Mouse (Mus musculus) heart, embryonic 13.5 days (tissue): ENCODE data around the gene Selenom. TPM values are rescaled to one million over a fixed set of nuclear protein-coding genes. Genes with fewer than 3 reads are reported as not detected.

ENCODE experiments used
- ATAC-seq: fragments of 200-750 bp; cut with Nextera tagmentation; 2 replicates; pipeline ENCODE4 v1.8.0; 2017; ENCODE audit warnings: moderate TSS enrichment; ENCODE audit not compliant: insufficient number of reproducible peaks, low FRiP score, low TSS enrichment; ENCODE audit errors: extremely low read depth
- H3K27ac ChIP-seq: fragments of 300-500 bp; sonication (generic); replicated peaks from 2 replicates; pipeline ENCODE4 v1.5.1; 2015; ENCODE audit warnings: moderate library complexity, mild to moderate bottlenecking, inconsistent platforms
- H3K27me3 ChIP-seq: fragments of 300-500 bp; sonication (generic); replicated peaks from 2 replicates; pipeline ENCODE4 v1.6.1; 2015; ENCODE audit warnings: mild to moderate bottlenecking, inconsistent platforms
- H3K36me3 ChIP-seq: fragments of 300-500 bp; sonication (generic); 2 replicates; pipeline ENCODE4 v1.6.1; 2015; ENCODE audit warnings: mild to moderate bottlenecking, inconsistent platforms
- H3K4me1 ChIP-seq: fragments of 300-500 bp; sonication (generic); 2 replicates; pipeline ENCODE4 v1.6.1; 2015; ENCODE audit warnings: inconsistent platforms
- H3K4me2 ChIP-seq: fragments of 300-500 bp; sonication (generic); 2 replicates; pipeline ENCODE4 v1.6.1; 2015; ENCODE audit warnings: inconsistent platforms, mild to moderate bottlenecking, moderate library complexity
- H3K4me3 ChIP-seq: fragments of 300-500 bp; sonication (generic); 2 replicates; pipeline ENCODE4 v1.5.1; 2015; ENCODE audit warnings: moderate library complexity, mild to moderate bottlenecking, inconsistent platforms
- H3K9ac ChIP-seq: fragments of 300-500 bp; sonication (generic); 2 replicates; pipeline ENCODE4 v1.6.1; 2015; ENCODE audit warnings: inconsistent platforms, mild to moderate bottlenecking, moderate library complexity
- H3K9me3 ChIP-seq: fragments of 300-500 bp; sonication (generic); 2 replicates; pipeline ENCODE4 v1.6.1; 2016; ENCODE audit warnings: inconsistent platforms
- WGBS: fragments of 180-500 bp; shearing (Covaris S2); methylation state at CpG from one replicate; pipeline ENCODE4 v1.1.7; 2015; ENCODE audit warnings: mixed read lengths; 5-methylcytosine and 5-hydroxymethylcytosine counted together
- polyA plus RNA-seq: library from polyadenylated mRNA; unstranded; fragments of >200 nt; fragmentation: Nextera tagmentation; extraction: Ambion mirVana; gene quantifications from 2 replicates; pipeline ENCODE4 v1.2.1, GENCODE M21; 2015

The Selenom gene
- polyA plus RNA-seq, 1 experiment from 2014 or later: 128 TPM

GRCm38 (mm10) chr11:3495496-3495895 lies 19.0 kb upstream of the Selenom start:
- Histone ChIP-seq H3K9ac (no peak overlapping the region), H3K4me2 (no peak overlapping the region), H3K4me3 (no peak overlapping the region), H3K4me1 (peaks cover 8% of the 10 kb centered on the region; the same call in 1 of the 2 replicates), H3K9me3 (no peaks in the 10 kb centered on the region), H3K27ac (no peak overlapping the region), H3K36me3 (0 out of 2 replicates have a peak, but pooled peaks cover 3% of the 10 kb centered on the region), H3K27me3 (no peaks in the 10 kb centered on the region)
- WGBS: 82% methylated on average over 14 of the region's 14 CpGs
- ATAC-seq: no peak

GRCm38 (mm10) chr11:3496756-3497155 lies 17.7 kb upstream of the Selenom start:
- H3K36me3 ChIP-seq: 0 out of 2 replicates have a peak, but pooled peaks cover 3% of the 10 kb centered on the region
- H3K9me3 ChIP-seq: no peaks in the 10 kb centered on the region
- ATAC-seq: no peak
- peaks cover 8% of the 10 kb centered on the region; the same call in 1 of the 2 replicates for H3K4me1 ChIP-seq
- H3K27me3 ChIP-seq: no peaks in the 10 kb centered on the region; the same call in 1 of the 2 replicates
- WGBS: 48% methylated on average over 5 of the region's 5 CpGs
- H3K27ac ChIP-seq: no peak overlapping the region
- no peak overlapping the region for H3K9ac ChIP-seq
- H3K4me2 ChIP-seq: no peak overlapping the region
- H3K4me3 ChIP-seq: no peak overlapping the region

GRCm38 (mm10) chr11:3497296-3497695 lies 17.2 kb upstream of the Selenom start:
- no peak overlapping the region for H3K27ac ChIP-seq
- 84% methylated on average over 1 of the region's 1 CpGs for WGBS
- no peak overlapping the region for H3K4me3 ChIP-seq
- no peaks in the 10 kb centered on the region for H3K9me3 ChIP-seq
- H3K9ac ChIP-seq: no peak overlapping the region
- H3K4me2 ChIP-seq: no peak overlapping the region
- peaks cover 8% of the 10 kb centered on the region; the same call in 1 of the 2 replicates for H3K4me1 ChIP-seq
- 0 out of 2 replicates have a peak, but pooled peaks cover 3% of the 10 kb centered on the region for H3K36me3 ChIP-seq
- ATAC-seq: no peak
- H3K27me3 ChIP-seq: peaks cover 1% of the 10 kb centered on the region; the same call in 1 of the 2 replicates

- Histone ChIP-seq H3K4me1 (peaks cover 25% of the 10 kb centered on the region), H3K27me3 (peaks cover 9% of the 10 kb centered on the region), H3K4me3 (no peak overlapping the region), H3K9ac (no peak overlapping the region), H3K36me3 (peaks cover 7% of the 10 kb centered on the region; the same call in 1 of the 2 replicates), H3K4me2 (no peak overlapping the region), H3K27ac (no peak overlapping the region), H3K9me3 (no peaks in the 10 kb centered on the region)
- no peak for ATAC-seq
- WGBS: 67% methylated on average over 17 of the region's 17 CpGs
Observed at GRCm38 (mm10) chr11:3502057-3502456, 12.4 kb upstream of the Selenom start.

GRCm38 (mm10) chr11:3502459-3503072 lies 11.9 kb upstream of the Selenom start:
- 74% methylated on average over 18 of the region's 18 CpGs for WGBS

GRCm38 (mm10) chr11:3503755-3504693 lies 10.5 kb upstream of the Selenom start:
- Histone ChIP-seq H3K4me3 (peak overlapping the region; percentile 53), H3K4me1 (peaks cover 37% of the 10 kb centered on the region), H3K9me3 (no peaks in the 10 kb centered on the region), H3K4me2 (peak overlapping the region; percentile 65), H3K9ac (peak overlapping the region; percentile 82), H3K36me3 (peaks cover 4% of the 10 kb centered on the region; the same call in 1 of the 2 replicates), H3K27me3 (peaks cover 9% of the 10 kb centered on the region), H3K27ac (peak overlapping the region; percentile 58)
- ATAC-seq: no peak
- WGBS: 53% methylated on average over 11 of the region's 11 CpGs

More at GRCm38 (mm10) chr11:3502459-3503072, 11.9 kb upstream of the Selenom start:
- ATAC-seq: no peak
- Histone ChIP-seq H3K36me3 (peaks cover 7% of the 10 kb centered on the region; the same call in 1 of the 2 replicates), H3K4me1 (peaks cover 25% of the 10 kb centered on the region), H3K9me3 (no peaks in the 10 kb centered on the region), H3K9ac (no peak overlapping the region), H3K4me2 (no peak overlapping the region), H3K27ac (no peak overlapping the region), H3K4me3 (no peak overlapping the region), H3K27me3 (peaks cover 9% of the 10 kb centered on the region)

- no peak overlapping the region for H3K4me3 ChIP-seq
- peaks cover 50% of the 10 kb centered on the region for H3K4me1 ChIP-seq
- H3K27me3 ChIP-seq: no peaks in the 10 kb centered on the region
- H3K27ac ChIP-seq: peak overlapping the region; percentile 92
- H3K4me2 ChIP-seq: peak overlapping the region; percentile 5; the same call in 1 of the 2 replicates
- WGBS: 21% methylated on average over 7 of the region's 7 CpGs
- no peak for ATAC-seq
- no peaks in the 10 kb centered on the region for H3K36me3 ChIP-seq
- H3K9me3 ChIP-seq: no peaks in the 10 kb centered on the region
- 0 out of 2 replicates have a peak overlapping the region, but pooled peaks have one; percentile 14 for H3K9ac ChIP-seq
Observed at GRCm38 (mm10) chr11:3508226-3508625, 6.3 kb upstream of the Selenom start.

- Histone ChIP-seq H3K9me3 (no peaks in the 10 kb centered on the region), H3K9ac (peak overlapping the region; percentile 57; the same call in 1 of the 2 replicates), H3K4me1 (peaks cover 43% of the 10 kb centered on the region), H3K4me2 (peak overlapping the region; percentile 36; the same call in 1 of the 2 replicates), H3K27ac (peak overlapping the region; percentile 92), H3K36me3 (no peaks in the 10 kb centered on the region), H3K27me3 (no peaks in the 10 kb centered on the region), H3K4me3 (no peak overlapping the region)
- ATAC-seq: no peak
- WGBS: 44% methylated on average over 8 of the region's 8 CpGs
Observed at GRCm38 (mm10) chr11:3509181-3510085, 5.1 kb upstream of the Selenom start.

- peaks cover 38% of the 10 kb centered on the region for H3K4me1 ChIP-seq
- H3K4me2 ChIP-seq: no peak overlapping the region
- H3K27me3 ChIP-seq: no peaks in the 10 kb centered on the region
- H3K4me3 ChIP-seq: no peak overlapping the region
- H3K9me3 ChIP-seq: no peaks in the 10 kb centered on the region
- no peak for ATAC-seq
- no peaks in the 10 kb centered on the region for H3K36me3 ChIP-seq
- H3K27ac ChIP-seq: peak overlapping the region; percentile 92
- no peak overlapping the region for H3K9ac ChIP-seq
- 80% methylated on average over 2 of the region's 2 CpGs for WGBS
Observed at GRCm38 (mm10) chr11:3510321-3510720, 4.2 kb upstream of the Selenom start.

- Histone ChIP-seq H3K36me3 (no peaks in the 10 kb centered on the region), H3K9ac (no peak overlapping the region), H3K4me2 (no peak overlapping the region), H3K9me3 (no peaks in the 10 kb centered on the region), H3K27me3 (peaks cover 8% of the 10 kb centered on the region; the same call in 1 of the 2 replicates), H3K4me3 (no peak overlapping the region), H3K4me1 (peaks cover 60% of the 10 kb centered on the region), H3K27ac (no peak overlapping the region)
- WGBS: 76% methylated on average over 6 of the region's 6 CpGs
- no peak for ATAC-seq
Observed at GRCm38 (mm10) chr11:3513291-3513690, 1.2 kb upstream of the Selenom start.
